Mouse (Mus musculus): ENCODE data around the gene Pde4b. TPM values are rescaled to one million over a fixed set of nuclear protein-coding genes. Genes with fewer than 3 reads are reported as not detected.

Gene Pde4b
- polyA plus RNA-seq, 1 experiment = 11.5 TPM

- Histone ChIP-seq H3K4me3 (ENCODE audit: insufficient read depth, low read depth, low read length) (no peak overlapping the region), H3K36me3 (ENCODE audit: control insufficient read depth, insufficient read depth, low read length) (no peaks in the 10 kb centered on the region), H3K4me1 (ENCODE audit: control insufficient read depth, insufficient read depth, low read length) (peaks cover 7% of the 10 kb centered on the region; the same call in 1 of the 2 replicates), H3K27me3 (replicated peaks; ENCODE audit: control insufficient read depth, insufficient read depth, low read length) (no peaks in the 10 kb centered on the region), H3K27ac (ENCODE audit: insufficient read depth, low read depth, low read length) (peak overlapping the region; percentile 19; the same call in 1 of the 2 replicates)
- 71% methylated on average over 3 of the region's 3 CpGs for WGBS
- no peak for TF ChIP-seq POLR2A (IDR thresholded peaks at IDR 0.05; ENCODE audit: low read depth, low read length)
- no peak for TF ChIP-seq CTCF (conservative IDR thresholded peaks at IDR 0.05; ENCODE audit: insufficient read depth, insufficient read length, low read depth, low read length)
- no peak for DNase-seq
These were observed 485.2 kb downstream of the Pde4b start for GRCm38 (mm10) chr4:102572591-102572990.

- 0 out of 2 replicates have a peak overlapping the region, but pooled peaks have one; percentile 7 for H3K4me3 ChIP-seq (ENCODE audit: insufficient read depth, low read depth, low read length)
- H3K4me1 ChIP-seq (ENCODE audit: control insufficient read depth, insufficient read depth, low read length) = peaks cover 7% of the 10 kb centered on the region; the same call in 1 of the 2 replicates
- H3K27me3 ChIP-seq (replicated peaks; ENCODE audit: control insufficient read depth, insufficient read depth, low read length) = no peaks in the 10 kb centered on the region
- no peak for DNase-seq
- 80% methylated on average over 4 of the region's 4 CpGs for WGBS
- TF ChIP-seq POLR2A (IDR thresholded peaks at IDR 0.05; ENCODE audit: low read depth, low read length) (no peak), CTCF (conservative IDR thresholded peaks at IDR 0.05; ENCODE audit: insufficient read depth, insufficient read length, low read depth, low read length) (no peak)
- H3K27ac ChIP-seq (ENCODE audit: insufficient read depth, low read depth, low read length) = peak overlapping the region; percentile 61
- no peaks in the 10 kb centered on the region for H3K36me3 ChIP-seq (ENCODE audit: control insufficient read depth, insufficient read depth, low read length)
These were observed 486.0 kb downstream of the Pde4b start for GRCm38 (mm10) chr4:102573361-102573781.

- TF ChIP-seq POLR2A (IDR thresholded peaks at IDR 0.05; ENCODE audit: low read depth, low read length) (no peak), CTCF (conservative IDR thresholded peaks at IDR 0.05; ENCODE audit: insufficient read depth, insufficient read length, low read depth, low read length) (no peak)
- Histone ChIP-seq H3K27me3 (replicated peaks; ENCODE audit: control insufficient read depth, insufficient read depth, low read length) (no peaks in the 10 kb centered on the region), H3K4me1 (ENCODE audit: control insufficient read depth, insufficient read depth, low read length) (peaks cover 4% of the 10 kb centered on the region; the same call in 1 of the 2 replicates), H3K27ac (ENCODE audit: insufficient read depth, low read depth, low read length) (peak overlapping the region; percentile 61), H3K36me3 (ENCODE audit: control insufficient read depth, insufficient read depth, low read length) (no peaks in the 10 kb centered on the region), H3K4me3 (ENCODE audit: insufficient read depth, low read depth, low read length) (no peak overlapping the region)
- peak; percentile 64 for DNase-seq
- WGBS = 42% methylated on average over 9 of the region's 9 CpGs
These were observed 486.9 kb downstream of the Pde4b start for GRCm38 (mm10) chr4:102574226-102574625.

DNA sequence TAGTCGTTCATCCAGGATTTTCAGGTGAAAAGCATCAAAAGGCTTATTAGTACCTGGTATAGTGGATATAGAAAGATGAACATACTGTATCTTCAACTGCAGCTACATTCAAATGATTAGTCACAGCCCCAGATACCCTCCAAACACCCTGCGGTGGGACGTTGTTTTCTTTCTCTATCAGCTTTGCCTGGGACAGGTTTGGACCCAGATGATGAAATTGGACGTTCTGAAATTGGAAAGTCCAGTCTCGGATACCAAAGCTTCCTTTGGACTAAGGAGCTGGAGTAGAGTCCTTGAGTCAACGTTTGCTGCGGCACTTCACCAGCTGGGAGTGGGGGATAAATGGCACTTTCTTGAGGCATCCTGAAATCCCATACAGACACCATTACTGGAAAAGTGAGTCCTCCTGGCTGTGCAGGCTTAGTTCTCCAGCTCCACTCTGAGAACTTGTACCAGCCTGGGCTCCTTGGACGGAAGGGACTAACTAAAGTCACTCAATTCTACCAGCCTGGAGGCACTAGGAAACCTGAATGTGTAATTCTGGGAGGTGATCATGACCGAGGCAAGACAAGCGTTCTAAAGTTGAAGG is 487.4 kb downstream of the Pde4b start:
- Histone ChIP-seq H3K27me3 (replicated peaks; ENCODE audit: control insufficient read depth, insufficient read depth, low read length) (no peaks in the 10 kb centered on the region), H3K4me1 (ENCODE audit: control insufficient read depth, insufficient read depth, low read length) (peaks cover 2% of the 10 kb centered on the region; the same call in 1 of the 2 replicates), H3K27ac (ENCODE audit: insufficient read depth, low read depth, low read length) (peak overlapping the region; percentile 61; the same call in 1 of the 2 replicates), H3K36me3 (ENCODE audit: control insufficient read depth, insufficient read depth, low read length) (no peaks in the 10 kb centered on the region), H3K4me3 (ENCODE audit: insufficient read depth, low read depth, low read length) (no peak overlapping the region)
- TF ChIP-seq CTCF (conservative IDR thresholded peaks at IDR 0.05; ENCODE audit: insufficient read depth, insufficient read length, low read depth, low read length) (no peak), POLR2A (IDR thresholded peaks at IDR 0.05; ENCODE audit: low read depth, low read length) (no peak)
- no peak for DNase-seq
- 66% methylated on average over 10 of the region's 10 CpGs for WGBS

- Histone ChIP-seq H3K27me3 (replicated peaks; ENCODE audit: control insufficient read depth, insufficient read depth, low read length) (no peaks in the 10 kb centered on the region), H3K4me1 (ENCODE audit: control insufficient read depth, insufficient read depth, low read length) (peaks cover 2% of the 10 kb centered on the region; the same call in 1 of the 2 replicates), H3K27ac (ENCODE audit: insufficient read depth, low read depth, low read length) (no peak overlapping the region), H3K4me3 (ENCODE audit: insufficient read depth, low read depth, low read length) (no peak overlapping the region), H3K36me3 (ENCODE audit: control insufficient read depth, insufficient read depth, low read length) (no peaks in the 10 kb centered on the region)
- 91% methylated on average over 6 of the region's 6 CpGs for WGBS
- TF ChIP-seq CTCF (conservative IDR thresholded peaks at IDR 0.05; ENCODE audit: insufficient read depth, insufficient read length, low read depth, low read length) (no peak), POLR2A (IDR thresholded peaks at IDR 0.05; ENCODE audit: low read depth, low read length) (no peak)
- no peak for DNase-seq
These were observed 488.8 kb downstream of the Pde4b start for GRCm38 (mm10) chr4:102576109-102576508.

DNA sequence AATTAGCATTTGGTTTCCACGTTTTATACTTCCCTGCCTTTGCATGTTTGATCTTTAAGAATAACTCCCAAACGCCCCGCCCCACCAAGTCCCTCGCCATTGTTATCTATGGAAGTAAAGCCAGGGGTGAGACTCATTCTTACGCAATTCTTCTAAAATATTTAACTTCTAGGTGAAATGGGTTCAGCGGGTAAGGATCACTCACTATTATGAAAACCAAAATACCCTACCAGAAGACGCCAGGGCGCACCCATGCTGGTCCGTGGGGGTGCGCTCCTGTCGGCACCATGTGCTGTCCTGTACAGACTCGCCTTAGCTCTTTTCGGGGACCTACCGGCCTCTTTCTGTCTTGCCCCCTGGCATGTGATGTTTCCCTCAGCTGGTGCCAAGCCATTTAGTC is 490.3 kb downstream of the Pde4b start:
- no peak for TF ChIP-seq CTCF (conservative IDR thresholded peaks at IDR 0.05; ENCODE audit: insufficient read depth, insufficient read length, low read depth, low read length)
- TF ChIP-seq POLR2A (IDR thresholded peaks at IDR 0.05; ENCODE audit: low read depth, low read length) = no peak
- no peaks in the 10 kb centered on the region for H3K36me3 ChIP-seq (ENCODE audit: control insufficient read depth, insufficient read depth, low read length)
- H3K27me3 ChIP-seq (replicated peaks; ENCODE audit: control insufficient read depth, insufficient read depth, low read length) = no peaks in the 10 kb centered on the region
- DNase-seq = no peak
- H3K27ac ChIP-seq (ENCODE audit: insufficient read depth, low read depth, low read length) = no peak overlapping the region
- H3K4me3 ChIP-seq (ENCODE audit: insufficient read depth, low read depth, low read length) = no peak overlapping the region
- H3K4me1 ChIP-seq (ENCODE audit: control insufficient read depth, insufficient read depth, low read length) = peaks cover 2% of the 10 kb centered on the region; the same call in 1 of the 2 replicates
- WGBS = 83% methylated on average over 14 of the region's 14 CpGs

DNA sequence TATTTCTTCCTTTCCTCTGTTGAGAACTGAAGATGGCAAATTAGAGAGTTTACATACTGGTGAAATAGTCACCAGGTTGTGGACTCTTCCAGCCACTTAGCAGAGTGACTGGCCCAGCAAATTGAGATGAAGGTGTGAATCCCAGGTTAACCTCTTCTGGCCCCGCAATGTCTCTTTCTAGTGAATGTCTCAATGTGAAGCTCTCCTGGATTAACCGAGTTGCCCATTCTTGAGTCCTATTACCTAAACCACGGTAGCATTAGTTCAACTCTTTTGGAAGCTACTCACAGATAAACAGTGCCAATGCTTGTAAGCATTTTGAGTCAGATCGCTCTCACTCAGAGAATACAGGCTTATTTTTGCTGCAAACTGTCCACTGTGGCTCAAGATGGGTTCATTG is 491.7 kb downstream of the Pde4b start:
- TF ChIP-seq POLR2A (IDR thresholded peaks at IDR 0.05; ENCODE audit: low read depth, low read length) (no peak), CTCF (conservative IDR thresholded peaks at IDR 0.05; ENCODE audit: insufficient read depth, insufficient read length, low read depth, low read length) (no peak)
- DNase-seq = no peak
- WGBS = 81% methylated on average over 4 of the region's 4 CpGs
- no peak overlapping the region; the same call in 1 of the 2 replicates for H3K27ac ChIP-seq (ENCODE audit: insufficient read depth, low read depth, low read length)
- no peaks in the 10 kb centered on the region for H3K36me3 ChIP-seq (ENCODE audit: control insufficient read depth, insufficient read depth, low read length)
- no peak overlapping the region for H3K4me3 ChIP-seq (ENCODE audit: insufficient read depth, low read depth, low read length)
- no peaks in the 10 kb centered on the region for H3K27me3 ChIP-seq (replicated peaks; ENCODE audit: control insufficient read depth, insufficient read depth, low read length)
- H3K4me1 ChIP-seq (ENCODE audit: control insufficient read depth, insufficient read depth, low read length) = no peaks in the 10 kb centered on the region

Data from kidney, adult 2 months (tissue).